Mouse (Mus musculus): ENCODE data around the gene Rasgef1a. TPM values are rescaled to one million over a fixed set of nuclear protein-coding genes. Genes with fewer than 3 reads are reported as not detected.
A peak's percentile ranks its signal among the peaks of the same experiment; 100 is the strongest.

Rasgef1a gene
- polyA plus RNA-seq, 1 experiment from 2014 or later, result 4.4 TPM

- H3K9ac ChIP-seq, result no peak overlapping the region
- H3K9me3 ChIP-seq, result no peaks in the 10 kb centered on the region
- no peak for ATAC-seq (ENCODE audit: borderline replicate concordance, extremely low read depth, low FRiP score, low TSS enrichment)
- peak overlapping the region; percentile 91 for H3K4me2 ChIP-seq
- peaks cover 29% of the 10 kb centered on the region for H3K4me1 ChIP-seq
- no peak overlapping the region; the same call in 1 of the 2 replicates for H3K4me3 ChIP-seq
- no peak overlapping the region for H3K27ac ChIP-seq
- WGBS, result 13% methylated on average over 7 of the region's 7 CpGs
- H3K27me3 ChIP-seq, result peaks cover 24% of the 10 kb centered on the region
- no peaks in the 10 kb centered on the region for H3K36me3 ChIP-seq
Observed at GRCm38 (mm10) chr6:118064968-118065530, 53.8 kb downstream of the Rasgef1a start.

GRCm38 (mm10) chr6:118065837-118066198 lies 54.6 kb downstream of the Rasgef1a start:
- H3K9me3 ChIP-seq, result no peaks in the 10 kb centered on the region
- no peaks in the 10 kb centered on the region for H3K36me3 ChIP-seq
- peak overlapping the region; percentile 50 for H3K4me3 ChIP-seq
- peaks cover 24% of the 10 kb centered on the region for H3K27me3 ChIP-seq
- H3K27ac ChIP-seq, result peak overlapping the region; percentile 89
- WGBS, result 1% methylated on average over 12 of the region's 12 CpGs
- H3K4me2 ChIP-seq, result peak overlapping the region; percentile 91
- H3K4me1 ChIP-seq, result peaks cover 35% of the 10 kb centered on the region
- H3K9ac ChIP-seq, result peak overlapping the region; percentile 52; the same call in 1 of the 2 replicates
- no peak; the same call in 1 of the 2 replicates for ATAC-seq (ENCODE audit: borderline replicate concordance, extremely low read depth, low FRiP score, low TSS enrichment)

GRCm38 (mm10) chr6:118066199-118067081 lies 55.2 kb downstream of the Rasgef1a start:
- H3K36me3 ChIP-seq, result no peaks in the 10 kb centered on the region
- peak overlapping the region; percentile 89 for H3K27ac ChIP-seq
- peaks cover 37% of the 10 kb centered on the region for H3K4me1 ChIP-seq
- no peaks in the 10 kb centered on the region for H3K9me3 ChIP-seq
- peak; percentile 62 for ATAC-seq (ENCODE audit: borderline replicate concordance, extremely low read depth, low FRiP score, low TSS enrichment)
- H3K4me2 ChIP-seq, result peak overlapping the region; percentile 91
- peak overlapping the region; percentile 50 for H3K4me3 ChIP-seq
- peaks cover 24% of the 10 kb centered on the region for H3K27me3 ChIP-seq
- peak overlapping the region; percentile 52 for H3K9ac ChIP-seq
- WGBS, result under 1% methylated on average over 40 of the region's 40 CpGs

- Histone ChIP-seq H3K27ac (no peak overlapping the region), H3K36me3 (no peaks in the 10 kb centered on the region), H3K4me1 (peaks cover 37% of the 10 kb centered on the region), H3K9me3 (no peaks in the 10 kb centered on the region), H3K27me3 (peaks cover 24% of the 10 kb centered on the region), H3K4me3 (no peak overlapping the region), H3K9ac (no peak overlapping the region), H3K4me2 (no peak overlapping the region; the same call in 1 of the 2 replicates)
- 64% methylated on average over 7 of the region's 7 CpGs for WGBS
- ATAC-seq (ENCODE audit: borderline replicate concordance, extremely low read depth, low FRiP score, low TSS enrichment), result no peak
Observed at GRCm38 (mm10) chr6:118067720-118068119, 56.5 kb downstream of the Rasgef1a start.

GRCm38 (mm10) chr6:118070321-118071012 lies 59.2 kb downstream of the Rasgef1a start:
- Histone ChIP-seq H3K27me3 (peaks cover 12% of the 10 kb centered on the region), H3K4me2 (no peak overlapping the region), H3K9ac (no peak overlapping the region), H3K9me3 (no peaks in the 10 kb centered on the region), H3K36me3 (no peaks in the 10 kb centered on the region), H3K4me3 (no peak overlapping the region), H3K4me1 (peaks cover 46% of the 10 kb centered on the region), H3K27ac (no peak overlapping the region)
- WGBS, result 57% methylated on average over 5 of the region's 5 CpGs
- no peak for ATAC-seq (ENCODE audit: borderline replicate concordance, extremely low read depth, low FRiP score, low TSS enrichment)

GRCm38 (mm10) chr6:118071013-118071350 lies 59.7 kb downstream of the Rasgef1a start:
- Histone ChIP-seq H3K27me3 (peaks cover 8% of the 10 kb centered on the region), H3K9ac (no peak overlapping the region), H3K4me3 (no peak overlapping the region), H3K4me1 (peaks cover 41% of the 10 kb centered on the region), H3K4me2 (no peak overlapping the region), H3K27ac (no peak overlapping the region), H3K9me3 (no peaks in the 10 kb centered on the region), H3K36me3 (no peaks in the 10 kb centered on the region)
- ATAC-seq (ENCODE audit: borderline replicate concordance, extremely low read depth, low FRiP score, low TSS enrichment), result no peak
- 84% methylated on average over 4 of the region's 4 CpGs for WGBS

GRCm38 (mm10) chr6:118071416-118071815 lies 60.2 kb downstream of the Rasgef1a start:
- WGBS, result 71% methylated on average over 3 of the region's 3 CpGs
- Histone ChIP-seq H3K4me3 (no peak overlapping the region), H3K4me1 (peaks cover 36% of the 10 kb centered on the region), H3K27me3 (peaks cover 3% of the 10 kb centered on the region; the same call in 1 of the 2 replicates), H3K9ac (no peak overlapping the region), H3K27ac (no peak overlapping the region), H3K9me3 (no peaks in the 10 kb centered on the region), H3K4me2 (no peak overlapping the region), H3K36me3 (no peaks in the 10 kb centered on the region)
- no peak for ATAC-seq (ENCODE audit: borderline replicate concordance, extremely low read depth, low FRiP score, low TSS enrichment)

GRCm38 (mm10) chr6:118072176-118072575 lies 60.9 kb downstream of the Rasgef1a start:
- Histone ChIP-seq H3K9me3 (no peaks in the 10 kb centered on the region), H3K4me1 (peaks cover 30% of the 10 kb centered on the region), H3K27ac (no peak overlapping the region), H3K4me2 (no peak overlapping the region), H3K27me3 (no peaks in the 10 kb centered on the region), H3K9ac (no peak overlapping the region), H3K36me3 (no peaks in the 10 kb centered on the region), H3K4me3 (no peak overlapping the region)
- no peak for ATAC-seq (ENCODE audit: borderline replicate concordance, extremely low read depth, low FRiP score, low TSS enrichment)
- 74% methylated on average over 1 of the region's 1 CpGs for WGBS

GRCm38 (mm10) chr6:118074151-118074550 lies 62.9 kb downstream of the Rasgef1a start:
- Histone ChIP-seq H3K27me3 (no peaks in the 10 kb centered on the region), H3K4me1 (peaks cover 29% of the 10 kb centered on the region), H3K27ac (no peak overlapping the region), H3K4me3 (no peak overlapping the region), H3K9ac (no peak overlapping the region), H3K9me3 (no peaks in the 10 kb centered on the region), H3K4me2 (no peak overlapping the region), H3K36me3 (no peaks in the 10 kb centered on the region)
- WGBS, result 42% methylated on average over 3 of the region's 3 CpGs
- ATAC-seq (ENCODE audit: borderline replicate concordance, extremely low read depth, low FRiP score, low TSS enrichment), result no peak

GRCm38 (mm10) chr6:118076256-118076655 lies 65.0 kb downstream of the Rasgef1a start:
- Histone ChIP-seq H3K4me1 (peaks cover 14% of the 10 kb centered on the region), H3K4me2 (no peak overlapping the region), H3K27me3 (no peaks in the 10 kb centered on the region), H3K9ac (no peak overlapping the region), H3K27ac (no peak overlapping the region), H3K4me3 (no peak overlapping the region), H3K9me3 (no peaks in the 10 kb centered on the region), H3K36me3 (no peaks in the 10 kb centered on the region)
- ATAC-seq (ENCODE audit: borderline replicate concordance, extremely low read depth, low FRiP score, low TSS enrichment), result no peak
- 64% methylated on average over 3 of the region's 3 CpGs for WGBS

- WGBS, result 79% methylated on average over 8 of the region's 8 CpGs
- H3K4me2 ChIP-seq, result no peak overlapping the region
- H3K27ac ChIP-seq, result no peak overlapping the region
Observed at GRCm38 (mm10) chr6:118076748-118077147, 65.5 kb downstream of the Rasgef1a start.

GRCm38 (mm10) chr6:118077421-118077820 lies 66.2 kb downstream of the Rasgef1a start:
- no peaks in the 10 kb centered on the region for H3K27me3 ChIP-seq
- no peak overlapping the region for H3K27ac ChIP-seq
- no peak overlapping the region for H3K9ac ChIP-seq
- no peaks in the 10 kb centered on the region for H3K36me3 ChIP-seq
- H3K4me3 ChIP-seq, result no peak overlapping the region
- ATAC-seq (ENCODE audit: borderline replicate concordance, extremely low read depth, low FRiP score, low TSS enrichment), result no peak
- H3K9me3 ChIP-seq, result no peaks in the 10 kb centered on the region
- WGBS, result 73% methylated on average over 7 of the region's 7 CpGs
- peaks cover 14% of the 10 kb centered on the region for H3K4me1 ChIP-seq
- no peak overlapping the region for H3K4me2 ChIP-seq

More at GRCm38 (mm10) chr6:118076748-118077147, 65.5 kb downstream of the Rasgef1a start:
- Histone ChIP-seq H3K27me3 (no peaks in the 10 kb centered on the region), H3K4me3 (no peak overlapping the region), H3K36me3 (no peaks in the 10 kb centered on the region), H3K9ac (no peak overlapping the region), H3K4me1 (peaks cover 14% of the 10 kb centered on the region), H3K9me3 (no peaks in the 10 kb centered on the region)
- ATAC-seq (ENCODE audit: borderline replicate concordance, extremely low read depth, low FRiP score, low TSS enrichment), result no peak

Data from lung, embryonic 15.5 days (tissue).